Mouse (Mus musculus): Measurements from ENCODE around the gene Klhl32. TPM values are rescaled to one million over a fixed set of nuclear protein-coding genes. Genes with fewer than 3 reads are reported as not detected.
A peak's percentile ranks its signal among the peaks of the same experiment; 100 is the strongest.
"Not testable (repeated sequence)": the region's sequence is repeated elsewhere in the genome, so short reads cannot be mapped to it uniquely, and the experiment has no call there.

Gene Klhl32
- total and polyA plus RNA-seq, 3 experiments: 0.03 TPM; not detected in 2

DNA sequence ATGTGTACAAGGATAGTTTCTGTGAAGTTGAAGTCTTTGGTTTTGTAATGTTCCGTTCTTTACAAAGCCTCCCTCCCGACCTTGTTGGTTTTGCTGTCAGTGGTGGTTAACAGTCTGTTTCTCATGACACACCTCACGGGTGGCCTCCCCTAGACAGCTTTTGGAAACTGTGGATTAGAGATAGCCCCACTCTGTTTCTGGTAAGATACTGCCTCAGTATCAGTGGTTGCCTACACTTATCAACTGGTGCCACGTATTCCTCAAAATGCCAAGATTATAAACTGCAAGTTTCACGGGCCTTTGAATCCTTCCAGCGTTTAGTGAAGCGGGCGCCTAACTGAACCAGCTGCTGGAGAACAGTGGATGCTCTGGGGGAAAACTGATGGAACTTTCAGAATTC, 206.2 kb downstream of the Klhl32 start:
- H3K27ac ChIP-seq (ENCODE audit: control insufficient read depth, low read depth, low read length): peak overlapping the region; percentile 28; the same call in 1 of the 2 replicates
- H3K9me3 ChIP-seq (replicated peaks; ENCODE audit: insufficient read depth, low read length); H3K4me1 ChIP-seq (ENCODE audit: control insufficient read depth in 1 of 2, insufficient read depth in 2 of 2, low read length in 2 of 2); H3K27me3 ChIP-seq (ENCODE audit: control insufficient read depth in 1 of 2, insufficient read depth in 2 of 2, low read length in 2 of 2); H3K36me3 ChIP-seq (ENCODE audit: control insufficient read depth in 1 of 2, insufficient read depth in 2 of 2, low read length in 2 of 2); H3K9ac ChIP-seq (ENCODE audit: control insufficient read depth, low read depth, low read length, poor library complexity, severe bottlenecking); H3K79me2 ChIP-seq (ENCODE audit: control insufficient read depth, insufficient read depth, low read length, poor library complexity): not testable (repeated sequence)
- TF ChIP-seq TCF12 (IDR thresholded peaks at IDR 0.05; ENCODE audit: low read depth, low read length) (peak; percentile 58), EP300 (IDR thresholded peaks at IDR 0.05; ENCODE audit: low read depth in 1 of 2, low read length in 2 of 2) (peak; percentile 23 to 59; a peak in 2 of 4 replicates)
- DNase-seq (ENCODE audit: low read depth, low spot score): peak; percentile 45
- peak overlapping the region in 1 of 2 experiments; percentile 54; a peak in 2 of 4 replicates for H3K4me3 ChIP-seq (ENCODE audit: control insufficient read depth in 1 of 2, insufficient read depth in 1 of 2, low read depth in 2 of 2, low read length in 2 of 2)

DNA sequence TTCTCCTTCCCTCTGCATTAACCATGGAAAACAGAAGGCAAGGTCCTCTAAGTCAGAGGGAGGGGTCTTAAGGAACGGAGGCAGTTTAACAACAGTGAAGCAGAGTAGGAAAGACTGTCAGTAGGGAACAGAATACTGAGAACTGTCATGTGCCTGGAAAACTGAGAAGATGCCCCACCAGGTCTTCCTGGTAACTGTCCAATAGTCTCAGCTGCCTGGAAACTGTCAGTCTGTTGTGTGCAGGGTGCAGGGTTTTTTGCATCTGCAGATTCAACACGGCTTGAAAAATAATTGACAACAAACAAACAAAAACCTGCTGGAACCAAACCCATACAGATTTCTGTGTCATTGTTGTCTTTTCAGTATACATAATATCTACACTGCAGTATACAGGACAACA, 208.6 kb downstream of the Klhl32 start:
- H3K4me1 ChIP-seq (ENCODE audit: control insufficient read depth in 1 of 2, insufficient read depth in 2 of 2, low read length in 2 of 2): peaks cover 4 to 6% of the 10 kb centered on the region in 2 experiments; a peak in 2 of 4 replicates
- no peaks in the 10 kb centered on the region for H3K9me3 ChIP-seq (replicated peaks; ENCODE audit: insufficient read depth, low read length)
- no peak overlapping the region for H3K27ac ChIP-seq (ENCODE audit: control insufficient read depth, low read depth, low read length)
- H3K79me2 ChIP-seq (ENCODE audit: control insufficient read depth, insufficient read depth, low read length, poor library complexity): no peaks in the 10 kb centered on the region
- no peaks in the 10 kb centered on the region for H3K27me3 ChIP-seq (ENCODE audit: control insufficient read depth in 1 of 2, insufficient read depth in 2 of 2, low read length in 2 of 2)
- no peak overlapping the region for H3K4me3 ChIP-seq (ENCODE audit: control insufficient read depth in 1 of 2, insufficient read depth in 1 of 2, low read depth in 2 of 2, low read length in 2 of 2)
- DNase-seq (ENCODE audit: low read depth, low spot score): no peak
- peaks cover 0 to 7% of the 10 kb centered on the region in 2 experiments; a peak in 2 of 4 replicates for H3K36me3 ChIP-seq (ENCODE audit: control insufficient read depth in 1 of 2, insufficient read depth in 2 of 2, low read length in 2 of 2)
- no peak for TF ChIP-seq NRF1 (IDR thresholded peaks at IDR 0.05; ENCODE audit: insufficient read depth, low read depth, low read length, poor library complexity, severe bottlenecking)
- no peak for TF ChIP-seq POLR2AphosphoS5 (IDR thresholded peaks at IDR 0.05; ENCODE audit: borderline replicate concordance, low read depth, low read length)
- TF ChIP-seq UBTF (IDR thresholded peaks at IDR 0.05; ENCODE audit: borderline replicate concordance, insufficient read depth, low read depth, low read length): no peak
- TF ChIP-seq ZC3H11A (IDR thresholded peaks at IDR 0.05; ENCODE audit: low read depth, low read length): no peak
- TF ChIP-seq MYC (IDR thresholded peaks at IDR 0.05; ENCODE audit: low read depth, low read length): no peak
- TF ChIP-seq JUND (IDR thresholded peaks at IDR 0.05; ENCODE audit: low read depth, low read length): no peak
- TF ChIP-seq CHD1 (IDR thresholded peaks at IDR 0.05; ENCODE audit: low read depth, low read length): no peak
- TF ChIP-seq RAD21 (IDR thresholded peaks at IDR 0.05; ENCODE audit: low read depth, low read length): no peak
- TF ChIP-seq ZKSCAN1 (IDR thresholded peaks at IDR 0.05; ENCODE audit: low read depth, low read length): no peak
- TF ChIP-seq GABPA (IDR thresholded peaks at IDR 0.05; ENCODE audit: low read depth, low read length): no peak
- no peak for TF ChIP-seq MAZ (IDR thresholded peaks at IDR 0.05; ENCODE audit: low read depth, low read length)
- TF ChIP-seq TBP (IDR thresholded peaks at IDR 0.05; ENCODE audit: low read depth, low read length): no peak
- no peak for TF ChIP-seq GATA1 (IDR thresholded peaks at IDR 0.05; ENCODE audit: low read depth, low read length)
- TF ChIP-seq ETS1 (IDR thresholded peaks at IDR 0.05; ENCODE audit: low read depth, low read length): no peak
- TF ChIP-seq SMC3 (IDR thresholded peaks at IDR 0.05; ENCODE audit: low read depth, low read length): no peak
- no peak for TF ChIP-seq HCFC1 (IDR thresholded peaks at IDR 0.05; ENCODE audit: low read depth, low read length)
- TF ChIP-seq CHD2 (IDR thresholded peaks at IDR 0.05; ENCODE audit: low read length): no peak
- no peak overlapping the region for H3K9ac ChIP-seq (ENCODE audit: control insufficient read depth, low read depth, low read length, poor library complexity, severe bottlenecking)
